Mouse (Mus musculus) embryonic fibroblast, embryonic 13.5 days (primary cell): Measurements from ENCODE around the gene Cdh12.

ENCODE experiments used
- CTCF ChIP-seq: IDR thresholded peaks from 2 replicates; pipeline ENCODE4 v1.5.1; 2011; ENCODE audit warnings: mild to moderate bottlenecking, control low read depth, low read length, moderate library complexity, borderline replicate concordance; ENCODE audit not compliant: insufficient read depth
- POLR2A ChIP-seq: IDR thresholded peaks from 2 replicates; pipeline ENCODE4 v1.6.1; 2011; ENCODE audit warnings: low read depth, mild to moderate bottlenecking, control low read depth, low read length, moderate library complexity

- TF ChIP-seq POLR2A = no peak
- TF ChIP-seq CTCF = no peak
These were observed 683.9 kb downstream of the Cdh12 start for GRCm38 (mm10) chr15:21132999-21133398.
